13 mouse cellular contexts compared by ENCODE assay signal in the genomic region with DNA sequence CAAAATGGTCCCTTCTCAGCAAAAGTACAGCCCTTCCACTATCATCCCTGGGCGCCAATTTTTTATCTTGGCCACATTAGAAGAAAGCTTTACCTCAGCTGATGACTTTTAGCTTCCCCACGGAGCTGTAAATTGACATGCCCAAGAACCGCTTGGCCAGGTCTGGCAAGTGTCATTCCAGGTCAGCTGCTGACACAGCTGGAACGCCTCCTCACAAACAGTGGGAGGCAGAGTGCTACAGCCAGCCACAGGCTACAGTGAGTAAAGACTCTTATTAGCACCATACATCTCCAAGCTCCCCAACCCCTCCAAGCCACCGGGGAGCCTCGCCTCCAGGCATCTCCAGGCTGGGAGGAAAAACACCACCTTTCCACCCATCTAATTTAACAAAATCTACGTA. TPM values are rescaled to one million over a fixed set of nuclear protein-coding genes. Genes with fewer than 3 reads are reported as not detected.
A peak's percentile ranks its signal among the peaks of the same experiment; 100 is the strongest.
DNase-seq lines count a peak whose midpoint lies in the region; ATAC-seq and TF ChIP-seq lines count a peak whose summit lies in the region.
"Had no signal": no experiment of that assay in that cellular context is flagged by ENCODE, and none has a peak within 500 bp of the region (broad histone marks: within the 10 kb centered on the region; RNA-seq: fewer than 3 reads in every experiment).

No protein-coding gene starts in this region.

- no peak for TF ChIP-seq CTCF in heart, adult 2 months (IDR thresholded peaks at IDR 0.05)
- no peak for TF ChIP-seq CTCF in gastrocnemius, adult 2 months (IDR thresholded peaks at IDR 0.05)

- peaks cover 1% of the 10 kb centered on the region; the same call in 1 of the 2 replicates for H3K4me1 ChIP-seq in heart, adult 2 months (ENCODE audit: control insufficient read depth, insufficient read depth, low read length)
- peaks cover 8% of the 10 kb centered on the region; the same call in 1 of the 2 replicates for H3K4me1 ChIP-seq in heart, embryonic 10.5 days
- H3K4me1 ChIP-seq in kidney, embryonic 14.5 days (ENCODE audit: control insufficient read depth, insufficient read depth, low read length) = peaks cover 5% of the 10 kb centered on the region; the same call in 1 of the 2 replicates
- H3K4me1 ChIP-seq: hindbrain, embryonic 13.5 days; liver, embryonic 12.5 days had no signal

- peak; percentile 30 to 32 for DNase-seq in heart, adult 2 months
- no peak for DNase-seq in heart, embryonic 10.5 days (ENCODE audit: low spot score)
- peak; percentile 13 for DNase-seq in adrenal gland, postnatal 25 days
- peak; percentile 71 for DNase-seq in gastrocnemius, adult 2 months
- no peak for DNase-seq in right cerebral cortex, postnatal 4 days
- DNase-seq in layer of hippocampus, adult 8-10 months (ENCODE audit: low spot score in 2 of 2) = no peak
- no peak for DNase-seq in urinary bladder, postnatal 25 days (ENCODE audit: low spot score)
- DNase-seq: layer of hippocampus, postnatal 36 days; thymus, postnatal 36 days had no signal

- H3K9me3 ChIP-seq in heart, embryonic 10.5 days = no peaks in the 10 kb centered on the region
- no peaks in the 10 kb centered on the region for H3K9me3 ChIP-seq in kidney, embryonic 14.5 days (ENCODE audit: control insufficient read depth, low read length)
- H3K9me3 ChIP-seq: hindbrain, embryonic 13.5 days had no signal

- no peak overlapping the region for H3K27ac ChIP-seq in heart, adult 2 months
- H3K27ac ChIP-seq in heart, embryonic 10.5 days = no peak overlapping the region
- H3K27ac ChIP-seq in gastrocnemius, adult 2 months = 0 out of 2 replicates have a peak overlapping the region, but pooled peaks have one; percentile 24
- H3K27ac ChIP-seq in kidney, embryonic 14.5 days (ENCODE audit: low read depth, low read length) = no peak overlapping the region
- H3K27ac ChIP-seq: forebrain, embryonic 10.5 days; hindbrain, embryonic 13.5 days; liver, embryonic 12.5 days had no signal

- 20% methylated on average over 7 of the region's 7 CpGs for WGBS in heart, adult 2 months
- WGBS in heart, embryonic 10.5 days = 5% methylated on average over 7 of the region's 7 CpGs
- 22% methylated on average over 7 of the region's 7 CpGs for WGBS in kidney, embryonic 14.5 days

- no peak overlapping the region for H3K4me2 ChIP-seq in kidney, embryonic 14.5 days (replicated peaks; ENCODE audit: low read depth, low read length)
- H3K4me2 ChIP-seq: hindbrain, embryonic 13.5 days; liver, embryonic 12.5 days had no signal

- no peaks in the 10 kb centered on the region for H3K27me3 ChIP-seq in heart, adult 2 months (ENCODE audit: control insufficient read depth, insufficient read depth, low read length)
- no peaks in the 10 kb centered on the region for H3K27me3 ChIP-seq in heart, embryonic 10.5 days (ENCODE audit: insufficient read depth, poor library complexity, severe bottlenecking)
- no peaks in the 10 kb centered on the region for H3K27me3 ChIP-seq in kidney, embryonic 14.5 days (ENCODE audit: control insufficient read depth, insufficient read depth, low read length)
- H3K27me3 ChIP-seq: hindbrain, embryonic 13.5 days; liver, embryonic 12.5 days had no signal

- no peak for TF ChIP-seq POLR2A in heart, adult 2 months (IDR thresholded peaks at IDR 0.05; ENCODE audit: insufficient read depth, low read depth, low read length)

- intact Hi-C loops in heart, adult 2 months (cut with DNase I) = no loop called here
- intact Hi-C loops in gastrocnemius, adult 2 months (cut with DNase I) = no loop called here

- ATAC-seq in kidney, embryonic 14.5 days (ENCODE audit: low FRiP score, low TSS enrichment) = peak; percentile 57; the same call in 1 of the 2 replicates
- ATAC-seq: liver, embryonic 12.5 days had no signal

- H3K36me3 ChIP-seq in heart, adult 2 months (ENCODE audit: control insufficient read depth, insufficient read depth, low read length) = no peaks in the 10 kb centered on the region
- no peaks in the 10 kb centered on the region for H3K36me3 ChIP-seq in heart, embryonic 10.5 days
- no peaks in the 10 kb centered on the region for H3K36me3 ChIP-seq in kidney, embryonic 14.5 days (ENCODE audit: control insufficient read depth, insufficient read depth, low read length)
- H3K36me3 ChIP-seq: forebrain, embryonic 10.5 days; hindbrain, embryonic 13.5 days; liver, embryonic 12.5 days had no signal

- no peaks in the 10 kb centered on the region for H3K79me2 ChIP-seq in heart, adult 2 months (replicated peaks; ENCODE audit: control insufficient read depth, insufficient read depth, low read length)

- H3K4me3 ChIP-seq in heart, adult 2 months = no peak overlapping the region
- no peak overlapping the region for H3K4me3 ChIP-seq in heart, embryonic 10.5 days
- H3K4me3 ChIP-seq in gastrocnemius, adult 2 months = peak overlapping the region; percentile 33
- no peak overlapping the region for H3K4me3 ChIP-seq in kidney, embryonic 14.5 days (ENCODE audit: low read length)
- H3K4me3 ChIP-seq: forebrain, embryonic 10.5 days; hindbrain, embryonic 13.5 days; liver, embryonic 12.5 days had no signal

- TF ChIP-seq EP300 in heart, adult 2 months (IDR thresholded peaks at IDR 0.05; ENCODE audit: insufficient read depth, low read depth, low read length) = no peak

- no peak overlapping the region for H3K9ac ChIP-seq in heart, adult 2 months (ENCODE audit: low read depth, low read length)
- no peak overlapping the region for H3K9ac ChIP-seq in kidney, embryonic 14.5 days (ENCODE audit: low read depth, low read length)
- H3K9ac ChIP-seq: hindbrain, embryonic 13.5 days; liver, embryonic 12.5 days had no signal

RNA-seq across cellular contexts. Expression of gene Bzw1, which starts 51.1 kb away (rescaled TPM):
- 10 to 100 TPM; 62.6 to 70.7 TPM for total RNA-seq in heart, adult 2 months (2021)
- polyA plus RNA-seq in heart, adult 2 months (2012; rRNA removed) = 14.5 and 28.6 TPM in 2 replicates
- polyA plus RNA-seq in heart, embryonic 10.5 days (2016; fragmentation: Nextera tagmentation; extraction: Ambion mirVana) = 287 and 342 TPM in 2 replicates
- 131 and 160 TPM in 2 replicates for total RNA-seq in adrenal gland, postnatal 25 days (2021)
- 10 to 100 TPM; 43.3 to 50.5 TPM for total RNA-seq in gastrocnemius, adult 2 months (2021)
- polyA plus RNA-seq in kidney, embryonic 14.5 days (2014; fragmentation: Nextera tagmentation; extraction: Ambion mirVana) = 297 and 476 TPM in 2 replicates
- total RNA-seq in layer of hippocampus, adult 8-10 months (2022) = 100 to 1,000 TPM; 104 to 124 (median 112) TPM

Comparison
In these comparisons a context has a peak if more than half of its experiments do, and no peak if none do; other contexts are left out.
1. DNase-seq: peak in heart, adult 2 months (2 of 2), adrenal gland, postnatal 25 days (single experiment) and gastrocnemius, adult 2 months (single experiment); none in heart, embryonic 10.5 days (single experiment), right cerebral cortex, postnatal 4 days (single experiment), layer of hippocampus, adult 8-10 months (0 of 2) and urinary bladder, postnatal 25 days (single experiment).